Mouse (Mus musculus): ENCODE measurements at regions not wholly inside any gene's neighbourhood (a gene's known extent, or its start where the extent isn't known, plus 50 kb on each side); places are given as distances from the start of the nearest gene placed in this dataset.

GRCm38 (mm10) chr8:23351367-23351930, 940.3 kb downstream of the Mrps31 start:
- no peak for TF ChIP-seq POLR2A (IDR thresholded peaks at IDR 0.05; ENCODE audit: extremely low read depth, insufficient read depth, low read length)
- no peak for TF ChIP-seq CTCF (IDR thresholded peaks at IDR 0.05; ENCODE audit: extremely low read depth, insufficient read depth, low read length)

Data from cortical plate, adult 2 months (tissue).